Mouse (Mus musculus): ENCODE measurements around the gene Creg1. TPM values are rescaled to one million over a fixed set of nuclear protein-coding genes. Genes with fewer than 3 reads are reported as not detected.
A peak's percentile ranks its signal among the peaks of the same experiment; 100 is the strongest.
"Not testable (repeated sequence)": the region's sequence is repeated elsewhere in the genome, so short reads cannot be mapped to it uniquely, and the experiment has no call there.

The Creg1 gene
- total RNA-seq, 2 experiments from 2014 or later, result 37.2 to 42.5 TPM

DNA sequence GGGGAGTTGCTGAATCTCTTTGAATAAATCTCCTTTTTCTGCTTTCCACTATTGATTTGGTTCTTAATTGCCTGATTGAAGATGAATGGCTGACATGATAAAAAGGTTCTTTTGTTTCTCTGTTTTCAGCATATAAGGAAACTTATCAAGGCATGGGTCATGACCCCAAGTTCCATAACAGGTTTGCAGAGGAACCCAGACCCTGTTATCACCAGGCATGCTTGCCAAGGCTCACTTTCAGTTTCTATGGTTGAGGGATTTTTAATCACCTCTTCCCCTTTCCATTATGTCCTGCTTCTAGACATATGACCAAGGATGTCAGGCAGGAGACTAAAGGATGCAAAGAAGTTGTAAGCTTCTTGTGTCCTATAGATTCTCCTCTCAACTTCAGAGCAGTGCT is 12.4 kb upstream of the Creg1 start:
- no peak for DNase-seq

DNA sequence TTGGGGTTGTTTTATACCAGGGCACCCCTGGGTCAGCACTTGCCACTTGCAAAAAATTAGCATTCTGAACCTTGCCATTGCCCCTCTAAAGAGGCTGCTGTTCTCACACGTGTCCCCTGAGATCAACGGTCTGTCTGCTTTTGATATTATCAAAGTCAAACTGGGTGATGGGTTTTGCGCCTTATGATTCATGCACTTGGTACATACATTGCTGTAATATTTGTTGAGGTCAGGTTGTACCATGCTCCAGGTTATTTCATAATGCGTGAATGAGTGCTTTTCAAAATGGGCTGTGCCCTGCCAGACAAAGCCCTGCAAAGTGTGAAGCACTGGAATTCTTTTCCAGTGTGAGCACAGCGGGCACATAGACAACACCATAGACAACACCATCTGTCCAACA is 11.7 kb upstream of the Creg1 start:
- DNase-seq, result no peak

GRCm38 (mm10) chr1:165754205-165754604 is 9.3 kb upstream of the Creg1 start:
- peak; percentile 50 for DNase-seq

- no peak for DNase-seq
Measured at GRCm38 (mm10) chr1:165755194-165755593, 8.4 kb upstream of the Creg1 start.

- no peak for DNase-seq
Measured at GRCm38 (mm10) chr1:165761522-165762305, 1.8 kb upstream of the Creg1 start.

- not testable (repeated sequence) for DNase-seq
Measured at GRCm38 (mm10) chr1:165762498-165762897, 1.0 kb upstream of the Creg1 start.

- no peak for DNase-seq
Measured at GRCm38 (mm10) chr1:165762914-165763634, 472 bp upstream of the Creg1 start.

- DNase-seq, result no peak
Measured at GRCm38 (mm10) chr1:165764571-165764970, 1.0 kb downstream of the Creg1 start.

DNA sequence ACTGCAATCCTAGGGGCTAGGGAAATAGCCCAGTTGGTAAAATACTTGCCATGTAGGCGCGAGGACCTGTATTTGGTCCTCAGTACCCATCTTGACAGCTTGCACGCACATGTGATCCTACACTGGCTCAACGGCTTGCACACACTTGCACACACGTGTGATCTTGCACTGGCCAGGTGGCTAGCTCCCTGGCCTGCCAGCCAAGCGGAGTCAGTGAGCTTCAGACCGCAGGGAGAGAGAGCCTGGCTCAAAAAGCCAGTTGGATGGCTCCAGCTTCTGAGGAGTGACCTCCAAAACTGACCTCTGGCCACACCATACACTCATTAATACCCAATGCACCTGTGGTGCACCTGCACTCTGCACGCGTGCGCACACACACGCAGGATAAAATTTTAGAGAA is 1.5 kb downstream of the Creg1 start:
- DNase-seq, result no peak

GRCm38 (mm10) chr1:165765651-165766294 is 2.2 kb downstream of the Creg1 start:
- no peak for DNase-seq

DNA sequence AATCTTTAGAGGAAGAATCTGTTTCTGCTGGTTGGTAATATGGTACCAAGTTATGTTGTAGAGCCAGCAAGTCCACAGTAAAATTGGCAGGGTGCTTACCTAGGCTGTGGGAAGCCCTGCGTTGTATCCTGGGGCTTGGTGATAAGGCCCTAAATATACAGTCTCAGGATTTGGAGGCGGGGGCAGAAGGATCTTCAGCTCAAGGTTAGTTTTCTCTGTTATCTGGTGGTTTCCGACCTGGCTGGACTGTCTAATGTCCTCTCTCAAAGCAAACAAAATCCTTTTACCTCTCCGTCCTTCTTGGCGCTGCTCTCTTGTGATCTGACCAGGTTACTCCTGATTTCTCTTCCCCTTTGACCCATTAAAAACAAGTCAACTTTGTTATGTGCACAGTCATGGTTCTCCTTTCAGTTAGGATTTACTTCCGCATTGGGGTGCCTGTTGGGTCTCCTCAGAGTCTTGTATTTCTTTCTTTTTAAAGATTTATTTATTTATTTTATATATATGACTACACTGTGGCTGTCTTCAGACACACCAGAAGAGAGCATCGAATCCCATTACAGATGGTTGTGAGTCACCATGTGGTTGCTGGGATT is 2.8 kb downstream of the Creg1 start:
- DNase-seq, result no peak

GRCm38 (mm10) chr1:165768894-165769512 is 5.5 kb downstream of the Creg1 start:
- no peak for DNase-seq

- DNase-seq, result no peak
Measured at GRCm38 (mm10) chr1:165770181-165770759, 6.7 kb downstream of the Creg1 start.

DNA sequence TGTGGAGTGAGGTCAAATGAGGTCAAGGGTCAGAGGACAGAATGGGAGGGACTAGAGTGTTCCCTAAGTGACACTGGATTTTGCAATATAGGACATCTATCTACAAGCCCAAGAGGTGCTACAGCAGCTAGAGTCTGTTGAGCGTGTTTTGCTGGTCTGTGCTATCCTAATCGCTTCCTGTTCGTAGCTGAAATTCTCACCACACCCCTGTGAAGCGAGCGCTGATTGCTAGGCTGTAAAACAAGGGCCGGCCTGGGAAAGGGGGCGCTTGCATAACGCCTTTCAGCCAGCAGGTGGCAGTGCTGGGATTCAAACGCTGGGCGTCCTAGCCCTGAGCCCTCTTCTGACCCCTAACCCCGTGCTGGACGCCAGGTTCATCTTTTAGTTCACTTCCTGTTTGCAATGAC is 7.9 kb downstream of the Creg1 start:
- peak; percentile 80 for DNase-seq

- DNase-seq, result no peak
Measured at GRCm38 (mm10) chr1:165771998-165772397, 8.5 kb downstream of the Creg1 start.

DNA sequence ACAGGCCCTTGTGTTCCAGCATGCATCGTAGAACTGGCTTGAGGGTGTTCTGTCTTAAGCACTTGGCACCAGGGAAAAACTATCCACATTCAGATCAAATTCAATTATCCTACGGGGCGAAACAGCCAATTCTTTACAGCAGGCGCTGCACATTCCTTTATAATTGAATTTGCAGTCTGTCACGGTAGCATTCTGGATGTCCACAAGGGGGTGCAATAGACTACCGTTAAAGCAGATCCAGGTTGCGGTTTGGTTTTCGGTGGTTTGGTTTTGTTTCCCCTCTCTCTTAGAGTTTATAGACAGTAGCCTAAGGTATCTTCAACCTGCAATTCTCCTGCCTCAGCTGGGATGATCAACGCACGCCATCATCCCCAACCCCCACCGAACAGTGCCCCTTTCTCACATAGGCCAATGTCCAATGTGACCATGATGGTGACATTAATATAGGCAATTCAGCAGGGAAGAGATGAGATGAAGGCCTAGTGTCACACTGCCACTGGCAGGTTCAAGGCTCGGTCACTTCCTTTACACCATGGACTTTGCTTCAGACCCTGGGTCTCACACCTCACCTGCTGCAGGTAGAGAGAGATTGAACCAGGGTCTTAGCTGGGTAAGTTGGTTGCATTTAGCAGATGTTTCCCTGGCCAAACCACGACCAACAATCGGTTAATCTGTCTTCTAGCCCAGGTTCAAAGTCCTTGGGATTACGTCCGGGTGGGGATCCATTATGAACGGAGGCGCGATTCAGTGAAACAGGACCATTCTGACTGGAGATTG is 12.2 kb downstream of the Creg1 start:
- no peak for DNase-seq

DNA sequence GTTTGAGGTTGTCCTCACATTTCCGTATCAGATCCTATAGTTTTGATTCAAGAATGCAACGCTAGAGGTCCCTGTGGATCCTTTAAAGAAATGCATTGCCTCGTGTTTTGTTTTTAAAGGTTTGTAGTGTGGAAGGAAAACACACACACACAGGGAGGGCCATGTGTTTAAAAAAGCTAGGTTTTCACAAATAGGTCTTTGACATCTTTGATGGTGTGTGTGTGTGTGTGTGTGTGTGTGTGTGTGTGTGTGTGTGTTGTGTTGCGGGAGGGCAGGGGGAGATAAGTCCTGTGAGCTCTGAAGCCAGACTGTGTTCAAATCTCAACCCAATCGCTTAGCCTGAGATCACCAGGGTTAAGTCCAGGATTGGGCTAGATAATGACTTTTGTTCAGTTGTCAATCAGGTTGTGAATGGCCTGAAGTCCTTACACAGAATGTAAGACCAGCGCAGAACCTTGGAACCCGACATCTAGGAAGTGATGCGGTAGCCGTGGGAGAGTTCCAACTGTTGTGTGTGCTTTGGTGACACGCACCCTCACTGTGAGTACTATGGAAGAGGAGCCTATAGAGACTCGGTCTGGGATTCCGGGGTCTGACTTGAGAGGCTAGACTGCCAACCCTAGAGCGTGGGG is 16.5 kb downstream of the Creg1 start:
- no peak for DNase-seq

DNA sequence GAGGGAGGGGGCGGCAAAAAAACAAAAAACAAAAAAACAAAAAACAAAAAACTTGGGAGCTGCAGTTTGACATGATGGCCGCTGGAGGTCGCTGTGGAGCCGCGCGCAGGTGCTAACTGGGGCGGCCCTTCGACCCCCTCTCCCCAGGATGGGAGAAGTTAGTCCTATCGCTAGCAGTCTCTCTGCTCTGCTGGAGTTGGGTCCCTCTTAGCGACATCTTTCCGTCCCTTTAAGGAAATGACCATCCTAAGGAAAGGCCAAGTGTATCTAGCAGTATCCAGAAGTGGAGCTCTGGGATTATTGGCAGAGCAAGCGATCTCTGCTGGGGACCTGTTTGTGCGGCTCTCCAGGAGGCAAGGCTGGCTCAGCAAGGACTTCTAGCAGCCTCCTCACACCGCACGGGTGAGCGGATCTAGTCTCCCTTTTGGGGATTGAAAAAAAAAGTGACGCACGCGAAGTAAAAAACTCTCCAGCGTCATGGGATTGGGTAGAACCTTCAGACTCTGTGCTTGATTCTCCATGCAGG is 17.1 kb downstream of the Creg1 start:
- DNase-seq, result peak; percentile 52

GRCm38 (mm10) chr1:165781426-165781825 is 17.9 kb downstream of the Creg1 start:
- no peak for DNase-seq

GRCm38 (mm10) chr1:165781911-165782310 is 18.4 kb downstream of the Creg1 start:
- DNase-seq, result no peak

Measured in gastrocnemius, postnatal 10 days (tissue).